Mouse (Mus musculus) C2C12 (cell line): ENCODE results near the gene Gm29776.

Experiments used
- CTCF ChIP-seq: IDR thresholded peaks from one replicate; pipeline ENCODE4 v1.5.1; 2011; ENCODE audit not compliant: control insufficient read depth, insufficient read depth, insufficient read length
- MAX ChIP-seq: IDR thresholded peaks from one replicate; pipeline ENCODE4 v1.6.1; 2011; ENCODE audit warnings: mild to moderate bottlenecking, control low read depth

DNA sequence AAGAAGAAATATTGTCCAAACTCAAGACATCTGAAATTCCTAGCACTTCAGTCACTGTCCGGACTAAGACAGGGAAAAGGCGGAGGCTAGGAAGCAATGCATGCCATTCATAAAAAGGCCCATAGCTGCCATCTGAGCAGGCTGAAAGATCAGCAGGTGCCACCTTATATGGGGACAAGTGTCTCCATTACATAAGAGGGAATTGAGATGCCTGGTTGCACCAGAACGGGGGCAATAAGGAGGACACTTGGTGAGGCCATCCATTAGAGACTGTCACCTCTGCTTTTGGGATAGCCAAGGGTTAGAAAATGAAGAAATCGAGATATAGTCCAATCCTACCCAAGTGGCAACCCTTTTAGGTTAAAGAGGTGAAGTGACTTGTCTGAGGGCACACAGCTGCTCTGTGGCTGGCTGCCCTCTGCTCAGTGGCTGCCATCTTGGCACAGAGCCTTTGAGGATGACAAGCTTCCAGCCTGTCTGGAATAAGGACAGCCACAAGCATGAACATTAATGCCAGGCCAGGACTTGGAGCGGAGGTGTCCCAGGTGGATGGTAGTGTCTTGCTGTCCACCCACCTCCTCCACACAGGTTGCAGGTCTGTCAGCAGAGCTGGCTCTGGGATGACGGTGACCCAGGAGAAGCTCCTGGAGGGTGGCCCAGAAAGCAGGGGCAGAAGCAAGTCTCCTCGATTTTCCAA is 22.2 kb upstream of the Gm29776 start:
- TF ChIP-seq CTCF, result no peak
- TF ChIP-seq MAX, result no peak
